ENCODE assay signal across 8 mouse cellular contexts in genomic region chr2:26586294-26587043, GRCm38 (mm10). TPM values are rescaled to one million over a fixed set of nuclear protein-coding genes. Genes with fewer than 3 reads are reported as not detected.
DNase-seq lines count a peak whose midpoint lies in the region; ATAC-seq lines count a peak whose summit lies in the region.

TSS of gene Gm20532 (plus strand) at chr2:26586639.

- peak; percentile 70 for DNase-seq in MN1 (ENCODE audit: low spot score)
- DNase-seq in hindbrain, embryonic 11.5 days (ENCODE audit: low spot score) = peak; percentile 87
- DNase-seq in layer of hippocampus, postnatal 36 days = peak; percentile 60 to 65
- peak; percentile 75 to 77 for DNase-seq in lung, postnatal 4 days
- peak; percentile 58 for DNase-seq in right cerebral cortex, adult 2 months (ENCODE audit: low spot score in 2 of 2)

- H3K4me3 ChIP-seq in brown adipose tissue, adult 24 weeks (ENCODE audit: insufficient read depth, low read depth, low read length) = peak within 1 kb of the TSS; percentile 70
- peak within 1 kb of the TSS; percentile 65 for H3K4me3 ChIP-seq in forebrain, embryonic 12.5 days (replicated peaks)
- H3K4me3 ChIP-seq in hindbrain, embryonic 11.5 days (ENCODE audit: low read depth, low read length) = peak within 1 kb of the TSS; percentile 52

- peaks cover 5% of the 10 kb centered on the region; the same call in 1 of the 2 replicates for H3K27me3 ChIP-seq in forebrain, embryonic 12.5 days
- H3K27me3 ChIP-seq in hindbrain, embryonic 11.5 days (ENCODE audit: control insufficient read depth, insufficient read depth, low read length) = no peaks in the 10 kb centered on the region

- no peaks in the 10 kb centered on the region for H3K4me1 ChIP-seq in brown adipose tissue, adult 24 weeks (ENCODE audit: control insufficient read depth, insufficient read depth, insufficient read length, low read length)
- peaks cover 10% of the 10 kb centered on the region; the same call in 1 of the 2 replicates for H3K4me1 ChIP-seq in forebrain, embryonic 12.5 days
- H3K4me1 ChIP-seq in hindbrain, embryonic 11.5 days (replicated peaks; ENCODE audit: control insufficient read depth, insufficient read depth, low read length) = no peaks in the 10 kb centered on the region

- peak within 1 kb of the TSS; percentile 75 for H3K4me2 ChIP-seq in forebrain, embryonic 12.5 days
- H3K4me2 ChIP-seq in hindbrain, embryonic 11.5 days (replicated peaks; ENCODE audit: low read depth, low read length) = peak within 1 kb of the TSS; percentile 77

- H3K36me3 ChIP-seq in forebrain, embryonic 12.5 days (replicated peaks) = no peaks in the 10 kb centered on the region
- H3K36me3 ChIP-seq in hindbrain, embryonic 11.5 days (ENCODE audit: control insufficient read depth, insufficient read depth, low read length) = no peaks in the 10 kb centered on the region

- under 1% methylated on average over 64 of the region's 65 CpGs for WGBS in forebrain, embryonic 12.5 days
- WGBS in hindbrain, embryonic 11.5 days = 1% methylated on average over 63 of the region's 65 CpGs

- H3K9me3 ChIP-seq in forebrain, embryonic 12.5 days = no peaks in the 10 kb centered on the region
- H3K9me3 ChIP-seq in hindbrain, embryonic 11.5 days (ENCODE audit: control insufficient read depth, low read length) = no peaks in the 10 kb centered on the region

- H3K9ac ChIP-seq in forebrain, embryonic 12.5 days = peak within 1 kb of the TSS; percentile 61
- H3K9ac ChIP-seq in hindbrain, embryonic 11.5 days (ENCODE audit: low read depth, low read length) = peak within 1 kb of the TSS; percentile 63

- peak within 1 kb of the TSS; percentile 92 for H3K27ac ChIP-seq in brown adipose tissue, adult 24 weeks (replicated peaks; ENCODE audit: low read depth, low read length)
- peak within 1 kb of the TSS; percentile 21; the same call in 1 of the 2 replicates for H3K27ac ChIP-seq in forebrain, embryonic 12.5 days
- H3K27ac ChIP-seq in hindbrain, embryonic 11.5 days (ENCODE audit: low read depth, low read length) = peak within 1 kb of the TSS; percentile 45; the same call in 1 of the 2 replicates

- ATAC-seq in forebrain, embryonic 12.5 days (ENCODE audit: low FRiP score) = peak; percentile 90
- ATAC-seq in hindbrain, embryonic 11.5 days (ENCODE audit: low FRiP score) = peak; percentile 73
- ATAC-seq in monocyte, adult 5-6 weeks (replicated peaks; ENCODE audit: insufficient number of reproducible peaks, low FRiP score, low TSS enrichment, poor library complexity, severe bottlenecking) = no peak

RNA-seq across cellular contexts. Expression of gene Gm20532, which starts in this region (rescaled TPM):
- not detected in 2 replicates for polyA plus RNA-seq in brown adipose tissue, adult 24 weeks (2012; ENCODE audit: insufficient read depth, insufficient read length, missing spikeins)
- polyA plus RNA-seq in forebrain, embryonic 12.5 days (2016; fragmentation: Nextera tagmentation; extraction: Ambion mirVana) = not detected in 2 replicates
- polyA plus RNA-seq in hindbrain, embryonic 11.5 days (2014; fragmentation: Nextera tagmentation; extraction: Ambion mirVana) = not detected in 2 replicates
- total RNA-seq in layer of hippocampus, postnatal 36 days (2021) = not detected
- not detected in 3 replicates for total RNA-seq in monocyte, adult 5-6 weeks (2017)

Comparison
In these comparisons a context has a peak if more than half of its experiments do, and no peak if none do; other contexts are left out.
1. Peak in ATAC-seq, H3K4me3 ChIP-seq, H3K27ac ChIP-seq, H3K9ac ChIP-seq and H3K4me2 ChIP-seq in forebrain, embryonic 12.5 days; RNA of the gene not detected or under 1 TPM.
2. Peak in DNase-seq, ATAC-seq, H3K4me3 ChIP-seq, H3K27ac ChIP-seq, H3K9ac ChIP-seq and H3K4me2 ChIP-seq in hindbrain, embryonic 11.5 days; RNA of the gene not detected or under 1 TPM.
3. Peak in DNase-seq in layer of hippocampus, postnatal 36 days; RNA of the gene not detected or under 1 TPM.
4. H3K27ac ChIP-seq: peak in every context shown above with its lines; median percentile 92 in brown adipose tissue, adult 24 weeks; 45 in hindbrain, embryonic 11.5 days; 21 in forebrain, embryonic 12.5 days.